Mouse (Mus musculus) bone marrow macrophage, adult 2 months (primary cell): ENCODE results near the gene Sfxn5. TPM values are rescaled to one million over a fixed set of nuclear protein-coding genes. Genes with fewer than 3 reads are reported as not detected.

ENCODE experiments used
- H3K27ac ChIP-seq: 2 replicates; pipeline ENCODE4 v1.5.1; 2012; ENCODE audit warnings: low read depth, low read length; ENCODE audit not compliant: insufficient read depth
- H3K4me1 ChIP-seq: 2 replicates; pipeline ENCODE4 v1.6.1; 2012; ENCODE audit warnings: low read length; ENCODE audit not compliant: control insufficient read depth, insufficient read depth
- H3K4me3 ChIP-seq: 2 replicates; pipeline ENCODE4 v1.5.1; 2012; ENCODE audit warnings: mild to moderate bottlenecking, low read length, moderate library complexity; ENCODE audit not compliant: insufficient read depth
- CTCF ChIP-seq: IDR thresholded peaks from 2 replicates; pipeline ENCODE4 v1.5.1; 2012; ENCODE audit warnings: low read depth, mild to moderate bottlenecking, low read length, moderate library complexity
- POLR2A ChIP-seq: IDR thresholded peaks from 2 replicates; pipeline ENCODE4 v1.6.1; 2012; ENCODE audit warnings: mild to moderate bottlenecking, low read depth, low read length, borderline replicate concordance
- polyA plus RNA-seq: library from polyadenylated mRNA; stranded (reverse); fragments of >200 nt; gene quantifications from 2 replicates; pipeline ENCODE4 v1.2.4, GENCODE M21; 2012; ENCODE audit not compliant: missing spikeins, insufficient read depth, insufficient read length

Sfxn5 gene
- polyA plus RNA-seq, 1 experiment: 15.2 TPM

DNA sequence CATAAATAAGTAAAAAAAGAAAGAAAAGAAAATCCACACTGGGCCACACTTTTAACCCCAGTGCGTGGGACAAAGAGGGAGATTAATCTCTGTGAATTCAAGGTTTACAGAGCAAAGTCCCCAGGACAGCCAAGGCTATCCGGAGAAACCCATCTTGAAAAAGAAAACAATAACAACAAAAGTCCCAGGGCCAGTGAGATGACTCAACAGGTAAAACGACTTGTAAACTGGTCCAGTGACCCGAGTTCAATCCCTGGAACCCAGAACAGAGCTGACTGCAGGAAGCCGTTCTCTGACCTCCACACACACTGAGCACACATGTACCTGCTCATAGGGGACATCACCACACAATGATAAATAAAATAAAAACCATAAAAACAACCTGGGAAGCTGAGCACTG, 31.2 kb upstream of the Sfxn5 start:
- H3K27ac ChIP-seq: no peak overlapping the region
- peaks cover 58% of the 10 kb centered on the region for H3K4me1 ChIP-seq
- TF ChIP-seq CTCF (no peak), POLR2A (no peak)
- H3K4me3 ChIP-seq: no peak overlapping the region

DNA sequence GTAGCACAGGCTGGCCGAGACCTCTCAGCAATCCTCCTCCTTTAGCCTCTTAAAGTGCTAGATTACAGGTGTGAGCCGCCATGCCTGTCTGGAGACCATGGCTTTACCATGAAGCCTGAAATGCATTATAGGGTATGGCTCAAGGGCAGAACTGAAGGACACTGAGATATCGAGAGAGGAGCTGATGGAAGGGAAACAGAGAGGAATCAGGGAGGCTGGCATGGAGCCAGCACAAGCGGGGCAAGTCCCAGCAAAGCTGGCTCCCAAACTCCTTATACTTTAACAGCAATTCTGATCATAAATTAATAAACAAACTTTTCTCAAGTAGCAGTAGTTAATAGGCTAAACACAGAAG, 30.7 kb upstream of the Sfxn5 start:
- H3K27ac ChIP-seq: no peak overlapping the region
- TF ChIP-seq POLR2A (no peak), CTCF (no peak)
- no peak overlapping the region for H3K4me3 ChIP-seq
- peaks cover 58% of the 10 kb centered on the region for H3K4me1 ChIP-seq

DNA sequence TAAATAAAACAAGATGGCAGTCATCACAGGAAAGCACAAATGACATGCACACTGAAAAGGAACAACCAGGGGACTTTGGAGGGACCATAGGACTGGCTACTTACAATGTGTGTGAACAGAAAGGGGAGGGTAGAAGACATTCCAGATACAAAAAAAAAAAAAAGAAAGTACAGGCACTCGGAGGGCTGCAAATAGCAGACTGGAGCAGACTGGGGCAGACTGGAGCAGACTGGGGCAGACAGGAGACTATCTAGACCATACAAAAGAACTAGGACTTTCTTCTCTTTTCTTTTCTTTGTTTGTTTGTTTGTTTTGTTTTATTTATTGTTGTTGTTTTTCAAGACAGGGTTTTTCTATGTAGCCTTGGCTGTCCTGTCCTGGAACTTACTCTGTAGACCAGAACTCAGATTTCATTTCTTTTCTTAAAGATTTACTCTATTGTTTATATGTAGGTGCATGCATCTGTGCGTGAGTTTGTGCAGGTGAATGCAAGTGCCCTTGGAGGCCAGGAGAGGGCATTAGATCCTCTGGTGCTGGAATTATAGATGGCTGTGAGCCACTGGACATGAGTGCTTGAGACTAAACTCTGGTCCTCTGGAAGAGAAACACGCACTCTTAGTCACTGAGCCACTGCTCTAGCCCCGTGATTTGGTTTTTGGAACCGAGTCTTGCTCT, 30.1 kb upstream of the Sfxn5 start:
- peaks cover 58% of the 10 kb centered on the region for H3K4me1 ChIP-seq
- no peak overlapping the region for H3K4me3 ChIP-seq
- H3K27ac ChIP-seq: no peak overlapping the region
- TF ChIP-seq POLR2A (no peak), CTCF (0 out of 2 replicates have a peak, but pooled peaks have one; percentile 14)

DNA sequence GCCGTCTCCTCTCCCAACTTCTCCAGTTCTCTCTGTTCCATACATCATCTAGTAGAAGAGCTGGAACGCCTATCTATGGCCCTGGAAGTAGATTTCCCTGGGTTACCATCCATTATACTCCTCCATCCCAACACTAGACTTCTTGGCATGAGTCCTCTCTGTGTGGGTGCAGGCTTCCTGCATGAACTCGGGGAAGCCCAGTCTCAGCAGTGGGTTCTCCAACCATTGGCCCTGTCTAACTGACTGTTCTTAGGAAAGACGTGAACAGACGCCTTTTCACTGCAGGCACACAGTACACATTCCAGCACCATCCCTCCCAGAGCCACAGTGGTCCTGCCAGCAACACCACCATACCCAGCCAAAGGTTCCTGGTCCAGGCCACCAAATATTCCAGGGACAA, 29.4 kb upstream of the Sfxn5 start:
- Histone ChIP-seq H3K4me3 (no peak overlapping the region), H3K27ac (no peak overlapping the region), H3K4me1 (peaks cover 59% of the 10 kb centered on the region)
- TF ChIP-seq CTCF (no peak), POLR2A (no peak)

DNA sequence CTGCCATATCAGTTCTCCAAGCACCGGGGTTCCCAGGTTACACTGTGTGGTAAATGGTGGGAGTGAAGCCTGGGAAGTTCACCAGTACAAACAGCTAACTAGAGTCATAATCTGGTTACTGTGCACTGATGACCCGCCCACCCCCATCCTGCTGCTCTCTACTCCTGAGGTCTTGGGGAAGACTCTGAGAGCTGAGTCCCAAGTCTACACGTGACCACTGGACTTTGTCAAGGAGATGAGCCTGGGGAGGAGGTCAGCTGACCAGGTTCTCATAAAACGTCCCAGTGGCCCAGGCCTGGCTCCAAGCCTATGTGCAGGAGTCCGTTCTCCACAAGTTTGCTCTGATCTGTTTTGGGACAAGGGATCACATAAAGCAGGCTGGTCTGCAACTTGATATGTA, 27.1 kb upstream of the Sfxn5 start:
- H3K27ac ChIP-seq: no peak overlapping the region
- peaks cover 55% of the 10 kb centered on the region for H3K4me1 ChIP-seq
- H3K4me3 ChIP-seq: no peak overlapping the region
- TF ChIP-seq POLR2A: no peak
- TF ChIP-seq CTCF: no peak

DNA sequence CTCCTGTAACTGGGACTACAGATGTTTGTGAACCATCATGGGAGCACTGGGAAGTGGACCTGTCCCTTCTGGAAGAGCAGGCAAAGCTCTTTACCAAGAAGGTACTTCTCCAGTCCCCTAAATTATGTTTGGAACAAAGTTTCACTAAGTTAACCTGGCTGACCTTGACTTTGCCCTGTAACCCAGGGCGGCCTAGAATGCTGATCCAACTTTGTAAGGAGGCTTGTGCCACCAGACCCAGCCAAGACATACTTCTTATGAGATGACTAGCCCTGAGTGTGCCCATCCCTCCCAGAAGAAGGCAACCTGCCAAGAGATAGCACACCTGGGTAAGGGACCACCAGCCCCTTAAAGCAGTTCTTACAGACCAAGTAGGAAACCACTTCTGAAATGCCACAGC, 25.7 kb upstream of the Sfxn5 start:
- TF ChIP-seq POLR2A (no peak), CTCF (no peak)
- no peak overlapping the region for H3K4me3 ChIP-seq
- H3K4me1 ChIP-seq: peaks cover 46% of the 10 kb centered on the region

DNA sequence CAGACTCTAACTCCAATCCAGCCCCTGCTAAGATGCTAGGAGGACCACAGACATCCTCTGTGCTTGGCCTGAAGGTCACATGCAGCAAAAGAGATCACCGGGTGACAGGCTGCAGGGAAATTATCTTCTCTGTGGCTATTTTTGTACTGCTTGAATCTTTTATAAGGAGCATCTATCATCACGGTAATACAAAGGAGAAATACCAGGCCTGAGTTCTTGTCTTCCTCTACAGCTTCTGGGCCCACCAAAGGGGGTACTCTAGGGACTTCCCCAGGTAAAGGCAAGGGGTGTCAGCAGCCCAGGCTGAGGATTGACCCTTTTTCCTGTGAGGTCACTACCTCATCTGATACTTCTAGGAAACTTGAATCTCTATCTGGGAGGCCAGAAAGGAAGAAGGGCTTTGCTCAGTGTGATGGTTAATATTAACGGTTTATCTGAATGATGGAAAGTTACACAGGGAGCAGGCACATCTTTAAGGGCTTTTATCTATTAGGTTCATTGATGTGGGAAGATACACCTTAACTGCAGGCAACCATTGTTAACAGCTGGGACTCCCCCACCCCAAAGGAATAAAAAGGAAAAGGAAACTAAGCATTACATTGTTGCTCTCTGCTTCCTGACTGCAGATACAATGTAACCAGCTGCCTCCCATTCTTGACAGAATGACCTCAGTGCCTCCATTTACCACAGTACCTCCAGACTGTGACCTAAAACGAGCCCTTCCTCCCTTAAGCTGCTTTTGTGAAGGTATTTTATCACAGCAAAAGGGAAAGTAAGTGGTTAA, 23.7 kb upstream of the Sfxn5 start:
- Histone ChIP-seq H3K4me3 (no peak overlapping the region), H3K27ac (no peak overlapping the region), H3K4me1 (peaks cover 46% of the 10 kb centered on the region)
- TF ChIP-seq CTCF: no peak

More for the DNA sequence above, 25.7 kb upstream of the Sfxn5 start:
- H3K27ac ChIP-seq: no peak overlapping the region

DNA sequence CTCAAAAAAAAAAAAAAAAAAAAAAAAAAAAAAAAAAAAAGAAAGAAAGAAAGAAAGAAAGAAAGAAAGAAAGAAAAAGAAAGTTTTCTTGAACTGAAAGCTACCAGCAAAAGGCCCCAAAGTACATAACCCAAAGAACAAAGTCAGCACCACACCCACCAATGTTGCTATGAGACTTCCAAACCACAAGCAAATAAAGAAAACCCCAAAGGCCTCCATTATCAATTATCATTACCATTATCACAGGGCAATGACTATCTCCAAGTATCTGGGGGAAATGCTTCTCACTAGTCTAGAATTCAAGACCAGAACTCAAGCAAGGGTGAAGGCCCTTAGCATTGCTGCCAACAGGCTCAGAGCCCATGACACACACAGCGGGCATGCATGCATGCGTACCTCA, 22.5 kb upstream of the Sfxn5 start:
- Histone ChIP-seq H3K27ac (no peak overlapping the region), H3K4me1 (peaks cover 39% of the 10 kb centered on the region), H3K4me3 (no peak overlapping the region)
- no peak for TF ChIP-seq POLR2A
- no peak for TF ChIP-seq CTCF

DNA sequence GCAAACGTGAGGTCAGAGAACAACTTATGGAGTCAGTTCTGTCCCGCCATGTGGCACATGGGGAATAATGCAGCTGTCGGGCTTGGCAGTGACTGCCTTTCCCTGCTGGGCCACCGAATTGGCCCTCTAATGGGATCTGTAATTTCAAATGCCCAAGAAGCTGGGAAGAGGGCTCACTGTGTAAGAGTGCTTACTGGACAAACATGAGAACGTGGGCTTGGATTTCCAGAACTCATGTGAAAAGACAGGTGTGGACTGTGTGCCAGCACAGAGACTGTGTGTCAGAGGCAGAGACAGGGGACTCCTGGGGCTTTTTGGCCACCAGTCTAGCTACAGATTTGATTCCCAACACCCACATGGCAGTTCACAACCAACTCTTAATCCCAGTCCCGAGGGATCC, 21.5 kb upstream of the Sfxn5 start:
- H3K4me1 ChIP-seq: peaks cover 39% of the 10 kb centered on the region
- TF ChIP-seq POLR2A (no peak), CTCF (no peak)
- H3K27ac ChIP-seq: no peak overlapping the region
- no peak overlapping the region for H3K4me3 ChIP-seq

DNA sequence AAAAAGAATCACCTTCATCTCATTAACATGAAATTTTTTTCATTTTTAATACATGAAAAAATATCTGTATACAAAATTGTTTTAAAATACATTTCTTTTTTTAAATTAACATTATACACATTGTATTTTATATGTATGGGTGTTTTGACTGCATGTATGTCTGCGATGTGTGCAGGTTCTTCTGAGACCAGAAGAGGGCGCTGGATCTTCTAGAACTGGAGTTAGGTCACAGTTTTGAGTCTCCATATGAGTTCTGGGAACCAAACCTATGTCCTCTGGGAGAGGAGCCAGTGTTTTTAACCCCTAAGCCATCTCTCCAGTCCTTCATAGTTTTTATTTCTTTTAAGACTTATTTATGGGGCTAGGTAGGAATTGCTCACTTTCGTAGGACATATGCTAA, 20.5 kb upstream of the Sfxn5 start:
- no peak overlapping the region for H3K4me3 ChIP-seq
- TF ChIP-seq POLR2A: no peak
- no peak for TF ChIP-seq CTCF
- no peak overlapping the region for H3K27ac ChIP-seq
- H3K4me1 ChIP-seq: peaks cover 36% of the 10 kb centered on the region

DNA sequence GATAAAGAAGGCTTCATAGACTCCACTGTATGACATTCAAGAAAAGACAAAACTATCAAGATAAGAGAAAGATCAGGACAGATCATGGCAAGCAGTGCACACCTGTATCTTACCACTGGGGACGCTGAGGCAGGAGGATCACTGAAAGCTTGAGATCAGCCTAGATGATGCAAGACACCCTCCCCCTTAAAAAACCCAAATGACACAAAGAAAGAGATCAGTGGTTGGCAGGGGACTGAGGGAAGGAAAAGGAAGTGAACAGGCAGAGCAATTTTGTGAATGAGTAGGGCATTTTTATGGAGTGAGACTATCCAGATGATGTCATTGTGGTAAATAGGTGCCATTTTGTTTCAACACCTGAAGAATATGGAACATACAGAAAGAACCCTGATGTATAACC, 16.9 kb upstream of the Sfxn5 start:
- Histone ChIP-seq H3K27ac (no peak overlapping the region), H3K4me1 (peaks cover 14% of the 10 kb centered on the region), H3K4me3 (no peak overlapping the region)
- TF ChIP-seq CTCF (no peak), POLR2A (no peak)
